Mouse (Mus musculus) kidney, adult 10 weeks (tissue): ENCODE results near the gene Sema3g. TPM values are rescaled to one million over a fixed set of nuclear protein-coding genes. Genes with fewer than 3 reads are reported as not detected.

Experiments
- polyA plus RNA-seq: library from polyadenylated mRNA; stranded (reverse); fragments of 350-450 nt; fragmentation: Illumina TruSeq; extraction: RNeasy Lipid Tissue Mini Kit (QIAGEN cat#74804); gene quantifications from one replicate; pipeline ENCODE4 v1.2.3, GENCODE M21; 2014; ENCODE audit warnings: low read depth, low replicate concordance

Sema3g gene
- polyA plus RNA-seq: 6.5 TPM

GRCm38 (mm10) chr14:31217666-31218065 lies at the start of gene Sema3g:
Gene Sema3g (plus strand): TSS chr14:31217860.

DNA sequence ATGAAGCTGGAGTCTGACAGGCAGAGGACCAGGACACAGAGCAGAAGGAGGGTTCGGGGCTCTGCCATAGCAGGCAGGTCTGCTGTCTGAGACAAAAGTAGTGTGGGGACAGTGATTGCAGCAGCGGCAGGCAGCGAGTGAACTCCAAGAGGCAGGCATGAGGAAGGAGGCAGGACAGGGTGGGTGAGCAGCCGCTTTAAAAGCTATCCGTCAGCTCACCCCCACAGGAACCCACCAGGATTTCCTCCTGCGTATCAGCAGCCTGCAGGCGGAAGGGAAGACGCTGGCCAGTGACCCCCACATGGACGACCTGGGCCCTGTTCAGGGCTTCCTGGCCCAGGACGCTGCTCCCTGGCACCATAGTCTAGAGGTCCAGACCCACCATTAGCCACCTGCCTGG lies 49.2 kb upstream of the Sema3g start, which contains the start of gene Stab1:
Stab1 (minus strand) TSS at position 217 of the 400 bp plus-strand sequence.

GRCm38 (mm10) chr14:31208084-31208483 lies 9.6 kb upstream of the Sema3g start, which contains the start of gene Tnnc1:
Gene Tnnc1 (plus strand): TSS chr14:31208312.

DNA sequence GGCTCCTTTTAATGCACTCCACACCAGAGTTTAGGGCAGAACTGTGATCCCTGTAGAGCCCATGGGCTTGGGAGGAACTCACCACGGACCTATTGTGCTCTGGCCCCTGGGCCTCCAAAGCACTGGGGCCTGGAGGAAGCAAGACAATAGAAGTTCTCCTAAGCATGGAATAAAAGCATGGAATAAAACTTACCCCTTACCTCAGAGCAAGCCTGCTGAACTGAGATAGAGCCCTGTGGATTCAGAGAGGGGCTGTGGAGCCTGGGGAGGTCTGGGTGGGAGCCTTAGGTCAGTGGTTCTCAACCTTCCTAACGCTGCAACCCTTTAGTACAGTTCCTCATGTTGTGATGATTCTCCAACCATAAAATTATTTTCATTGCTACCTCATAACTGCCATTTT lies 814 bp upstream of the Sema3g start, which contains the start of gene Nisch:
Nisch (minus strand) TSS at position 101 of the 400 bp plus-strand sequence.

GRCm38 (mm10) chr14:31251084-31251604 lies 33.5 kb downstream of the Sema3g start, which contains the start of the genes Phf7 and Bap1:
Gene Phf7 (minus strand): TSS chr14:31251317.
Gene Bap1 (plus strand): TSS chr14:31251450.

Other genes with a start within 250 kb of the Sema3g start
- 76.0 TPM for gene Glt8d1, start 216.5 kb upstream of the Sema3g start, polyA plus RNA-seq
- 429 TPM for gene Spcs1, start 216.2 kb upstream of the Sema3g start, polyA plus RNA-seq
- gene Pbrm1, start 198.7 kb upstream of the Sema3g start, polyA plus RNA-seq: 62.8 TPM
- 90.1 TPM for gene Gnl3, start 198.7 kb upstream of the Sema3g start, polyA plus RNA-seq
- gene Smim4, start 88.9 kb upstream of the Sema3g start, polyA plus RNA-seq: 24.4 TPM
- 1.1 TPM for gene Nt5dc2, start 86.8 kb upstream of the Sema3g start, polyA plus RNA-seq
- 0.97 TPM for gene Stab1, start 49.2 kb upstream of the Sema3g start, polyA plus RNA-seq
- not detected for gene Tnnc1, start 9.5 kb upstream of the Sema3g start, polyA plus RNA-seq
- gene Nisch, start 914 bp upstream of the Sema3g start, polyA plus RNA-seq: 54.5 TPM
- gene Phf7, start 33.5 kb downstream of the Sema3g start, polyA plus RNA-seq: 15.3 TPM
- gene Bap1, start 33.6 kb downstream of the Sema3g start, polyA plus RNA-seq: 5.7 TPM
- not detected for gene Dnah1, start 106.0 kb downstream of the Sema3g start, polyA plus RNA-seq
- 114 TPM for gene Capn7, start 118.8 kb downstream of the Sema3g start, polyA plus RNA-seq
- gene Sh3bp5, start 218.2 kb downstream of the Sema3g start, polyA plus RNA-seq: 63.8 TPM